27 mouse cellular contexts compared by ENCODE assay signal in genomic region chr12:119454076-119454475, GRCm38 (mm10).
DNase-seq lines count a peak whose midpoint lies in the region; ATAC-seq and TF ChIP-seq lines count a peak whose summit lies in the region.
"Had no signal": no experiment of that assay in that cellular context is flagged by ENCODE, and none has a peak within 500 bp of the region (broad histone marks: within the 10 kb centered on the region; RNA-seq: fewer than 3 reads in every experiment).

No protein-coding gene starts in this region.

- ATAC-seq in limb, embryonic 14.5 days (ENCODE audit: low FRiP score, low read depth) = peak; percentile 81
- ATAC-seq: forebrain, embryonic 15.5 days; intestine, embryonic 15.5 days had no signal

- H3K27ac ChIP-seq in left cerebral cortex, adult 2 months = peak overlapping the region; percentile 59
- no peak overlapping the region for H3K27ac ChIP-seq in limb, embryonic 14.5 days (replicated peaks; ENCODE audit: low read depth, low read length)
- H3K27ac ChIP-seq: embryonic facial prominence, embryonic 15.5 days; forebrain, embryonic 15.5 days; heart, embryonic 15.5 days; hindbrain, embryonic 14.5 days; intestine, embryonic 15.5 days; liver, embryonic 15.5 days; lung, embryonic 15.5 days had no signal

- H3K27me3 ChIP-seq in limb, embryonic 14.5 days (ENCODE audit: control insufficient read depth, insufficient read depth, low read length) = no peaks in the 10 kb centered on the region
- H3K27me3 ChIP-seq: embryonic facial prominence, embryonic 15.5 days; forebrain, embryonic 15.5 days; heart, embryonic 15.5 days; intestine, embryonic 15.5 days; liver, embryonic 15.5 days; lung, embryonic 15.5 days; megakaryocyte, embryonic 14.5 days had no signal

- no peaks in the 10 kb centered on the region for H3K9me3 ChIP-seq in limb, embryonic 14.5 days (ENCODE audit: control insufficient read depth, low read length)
- H3K9me3 ChIP-seq: embryonic facial prominence, embryonic 15.5 days; forebrain, embryonic 15.5 days; heart, embryonic 15.5 days; intestine, embryonic 15.5 days; liver, embryonic 15.5 days; lung, embryonic 15.5 days; megakaryocyte, embryonic 14.5 days had no signal

- H3K9ac ChIP-seq in limb, embryonic 14.5 days (ENCODE audit: low read depth, low read length, severe bottlenecking) = no peak overlapping the region
- H3K9ac ChIP-seq: embryonic facial prominence, embryonic 15.5 days; forebrain, embryonic 15.5 days; heart, embryonic 15.5 days; hindbrain, embryonic 14.5 days; intestine, embryonic 15.5 days; liver, embryonic 15.5 days; lung, embryonic 15.5 days had no signal

- TF ChIP-seq POLR2A in limb, embryonic 14.5 days (IDR thresholded peaks at IDR 0.05; ENCODE audit: borderline replicate concordance, extremely low read depth, insufficient read depth, insufficient read length) = no peak

- H3K4me1 ChIP-seq in limb, embryonic 14.5 days (ENCODE audit: control insufficient read depth, insufficient read depth, low read length) = peaks cover 5% of the 10 kb centered on the region; the same call in 1 of the 2 replicates
- H3K4me1 ChIP-seq: embryonic facial prominence, embryonic 15.5 days; forebrain, embryonic 15.5 days; heart, embryonic 15.5 days; intestine, embryonic 15.5 days; liver, embryonic 15.5 days; lung, embryonic 15.5 days; megakaryocyte, embryonic 14.5 days had no signal

- no peak for TF ChIP-seq CTCF in left cerebral cortex, adult 2 months (IDR thresholded peaks at IDR 0.05)

- no peaks in the 10 kb centered on the region for H3K36me3 ChIP-seq in limb, embryonic 14.5 days (ENCODE audit: control insufficient read depth, insufficient read depth, low read length)
- H3K36me3 ChIP-seq: embryonic facial prominence, embryonic 15.5 days; forebrain, embryonic 15.5 days; heart, embryonic 15.5 days; intestine, embryonic 15.5 days; liver, embryonic 15.5 days; lung, embryonic 15.5 days had no signal

- 7% methylated on average over 1 of the region's 1 CpGs for WGBS in limb, embryonic 14.5 days

- DNase-seq in embryo, embryonic 11 days = peak; percentile 13
- no peak for DNase-seq in embryo, embryonic 10.5 days (ENCODE audit: low spot score)
- DNase-seq in left cerebral cortex, adult 2 months (ENCODE audit: extremely low spot score in 1 of 2, low spot score in 2 of 2) = no peak
- DNase-seq in left cerebral cortex, adult 11 months (ENCODE audit: low spot score) = no peak
- peak; percentile 4 for DNase-seq in 3T3-L1 (ENCODE audit: low read depth, low spot score)
- peak; percentile 36 for DNase-seq in limb, embryonic 14.5 days (ENCODE audit: low spot score)
- no peak for DNase-seq in Muller cell, postnatal 12 days (ENCODE audit: inconsistent ontology term)
- no peak for DNase-seq in cerebellum, adult 11 months
- DNase-seq: adrenal gland, postnatal 25 days; cerebellum, adult 9-11 months; heart, postnatal 36 days; kidney, adult 8-10 months; kidney, postnatal 10 days; layer of hippocampus, postnatal 36 days; liver; lung, postnatal 36 days; midbrain, embryonic 14.5 days; thymus, adult 2 months; thymus, postnatal 4 days had no signal

- H3K4me2 ChIP-seq in limb, embryonic 14.5 days (replicated peaks; ENCODE audit: low read depth, low read length, severe bottlenecking) = no peak overlapping the region
- H3K4me2 ChIP-seq: embryonic facial prominence, embryonic 15.5 days; forebrain, embryonic 15.5 days; heart, embryonic 15.5 days; hindbrain, embryonic 14.5 days; intestine, embryonic 15.5 days; liver, embryonic 15.5 days; lung, embryonic 15.5 days had no signal

- no peak overlapping the region for H3K4me3 ChIP-seq in left cerebral cortex, adult 2 months
- no peak overlapping the region for H3K4me3 ChIP-seq in limb, embryonic 14.5 days (replicated peaks; ENCODE audit: low read length)
- H3K4me3 ChIP-seq: embryonic facial prominence, embryonic 15.5 days; forebrain, embryonic 15.5 days; heart, embryonic 15.5 days; intestine, embryonic 15.5 days; liver, embryonic 15.5 days; lung, embryonic 15.5 days; megakaryocyte, embryonic 14.5 days had no signal

- intact Hi-C loops in left cerebral cortex, adult 2 months (cut with DNase I) = no loop called here

Comparison
In these comparisons a context has a peak if more than half of its experiments do, and no peak if none do; other contexts are left out.
1. DNase-seq: peak in embryo, embryonic 11 days (single experiment), 3T3-L1 (single experiment) and limb, embryonic 14.5 days (single experiment); none in embryo, embryonic 10.5 days (single experiment), left cerebral cortex, adult 2 months (0 of 2), left cerebral cortex, adult 11 months (single experiment), Muller cell, postnatal 12 days (single experiment) and cerebellum, adult 11 months (single experiment).